Mouse (Mus musculus) cerebral cortex, adult 2 months (tissue): ENCODE measurements around the gene D17H6S53E.

Experiments used
- WGBS: fragments of 180-500 bp; shearing (Covaris S2); methylation state at CpG from one replicate; pipeline ENCODE4 v1.1.7; 2018; 5-methylcytosine and 5-hydroxymethylcytosine counted together

The D17H6S53E gene

DNA sequence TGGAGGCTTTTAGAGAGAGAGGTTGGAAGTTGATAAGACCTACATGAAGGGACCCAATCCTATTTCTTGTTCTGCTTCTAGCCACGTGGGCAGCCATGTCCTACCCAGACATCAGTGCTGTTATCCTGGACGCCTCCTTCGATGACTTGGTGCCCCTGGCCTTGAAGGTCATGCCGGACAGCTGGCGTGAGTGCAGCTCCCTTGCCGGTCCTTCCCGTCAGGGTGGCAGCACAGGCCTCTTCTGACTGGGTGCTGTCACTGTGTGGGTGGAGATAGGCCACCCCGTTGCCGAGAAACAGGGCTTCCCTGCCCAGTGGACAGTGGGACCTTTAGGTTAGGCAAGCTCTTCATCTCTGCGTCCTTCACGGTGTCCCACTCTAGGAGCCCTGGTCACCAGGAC is 25.0 kb upstream of the D17H6S53E start:
- 86% methylated on average over 11 of the region's 11 CpGs for WGBS

DNA sequence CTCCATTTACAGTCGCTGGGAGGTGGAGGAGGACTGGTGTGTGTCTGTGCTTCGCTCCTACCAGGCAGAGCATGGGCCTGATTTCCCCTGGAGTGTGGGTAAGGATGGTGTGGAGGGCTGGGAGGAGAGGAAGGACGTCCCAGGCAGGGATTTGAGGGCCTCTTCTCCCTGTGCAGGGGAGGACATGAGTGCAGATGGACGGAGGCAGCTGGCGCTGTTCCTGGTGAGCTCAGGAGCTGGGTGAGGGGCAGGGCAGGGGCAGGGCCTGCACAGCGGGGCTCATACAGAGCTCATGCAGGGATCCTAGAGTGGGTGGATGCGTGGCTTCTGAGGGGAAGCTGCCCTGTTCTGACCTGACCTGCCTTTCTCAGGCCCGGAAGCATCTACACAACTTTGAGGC is 23.9 kb upstream of the D17H6S53E start:
- WGBS = 63% methylated on average over 8 of the region's 8 CpGs

DNA sequence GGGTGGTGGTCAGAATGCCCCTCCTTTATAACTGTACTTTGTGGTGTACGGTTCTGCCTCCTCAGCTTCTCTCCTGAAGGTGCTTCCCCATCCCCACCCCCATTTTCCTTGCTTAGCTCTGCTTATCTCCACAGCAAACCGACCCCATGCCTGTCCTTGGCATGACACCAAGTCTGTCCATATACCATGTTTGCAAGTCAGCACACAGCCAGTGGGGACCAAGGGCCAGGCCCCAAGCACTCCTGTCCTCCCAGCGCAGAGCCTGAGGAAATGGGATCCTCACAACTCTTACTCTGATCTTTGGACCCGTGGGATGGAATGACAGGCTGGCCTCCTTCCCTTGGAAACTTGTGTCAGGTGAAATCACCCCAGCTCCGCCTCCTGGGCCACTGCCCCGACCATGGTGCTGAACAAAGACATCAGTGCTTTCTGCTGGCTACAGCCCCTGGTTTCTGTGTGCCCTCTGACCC is 22.9 kb upstream of the D17H6S53E start:
- WGBS = 70% methylated on average over 6 of the region's 6 CpGs

DNA sequence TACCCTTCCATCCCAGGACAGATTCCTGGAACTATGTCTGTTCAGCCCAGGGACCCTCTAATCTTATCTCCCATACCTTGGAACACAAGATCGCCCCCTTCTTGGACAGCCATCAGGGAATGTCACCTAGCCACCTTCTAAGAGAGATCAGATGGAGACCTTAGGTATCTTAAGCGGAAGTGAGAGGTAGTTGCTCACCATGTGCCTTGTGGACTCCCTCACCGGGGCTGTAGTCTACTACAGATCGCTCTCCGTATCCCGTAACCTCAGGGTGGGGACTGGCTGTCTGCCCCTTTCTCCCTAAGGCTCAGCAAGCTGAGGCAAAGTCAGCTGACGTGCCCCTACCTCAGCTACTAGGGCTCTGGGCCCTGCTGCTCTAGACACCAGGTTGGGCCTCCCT is 22.1 kb upstream of the D17H6S53E start:
- 96% methylated on average over 7 of the region's 7 CpGs for WGBS

DNA sequence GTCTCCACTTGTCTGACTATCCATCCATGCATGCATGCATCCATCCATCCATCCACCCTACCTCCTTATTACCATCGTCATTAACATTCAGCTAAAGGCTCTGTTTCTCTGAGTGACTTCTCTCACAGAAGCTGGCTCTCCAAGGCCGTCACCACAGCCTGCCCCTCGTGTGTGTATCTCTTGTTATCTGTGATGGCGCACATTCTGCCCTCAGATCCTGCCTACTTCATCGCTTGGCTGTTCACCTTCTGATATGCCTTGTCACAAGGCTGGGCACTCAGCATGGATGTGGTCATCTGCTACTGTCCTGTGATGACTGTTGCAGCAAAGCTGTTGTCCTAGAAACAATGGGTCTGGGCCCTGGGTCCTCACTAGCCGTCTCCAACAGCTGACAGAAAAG is 21.4 kb upstream of the D17H6S53E start:
- 76% methylated on average over 6 of the region's 6 CpGs for WGBS

DNA sequence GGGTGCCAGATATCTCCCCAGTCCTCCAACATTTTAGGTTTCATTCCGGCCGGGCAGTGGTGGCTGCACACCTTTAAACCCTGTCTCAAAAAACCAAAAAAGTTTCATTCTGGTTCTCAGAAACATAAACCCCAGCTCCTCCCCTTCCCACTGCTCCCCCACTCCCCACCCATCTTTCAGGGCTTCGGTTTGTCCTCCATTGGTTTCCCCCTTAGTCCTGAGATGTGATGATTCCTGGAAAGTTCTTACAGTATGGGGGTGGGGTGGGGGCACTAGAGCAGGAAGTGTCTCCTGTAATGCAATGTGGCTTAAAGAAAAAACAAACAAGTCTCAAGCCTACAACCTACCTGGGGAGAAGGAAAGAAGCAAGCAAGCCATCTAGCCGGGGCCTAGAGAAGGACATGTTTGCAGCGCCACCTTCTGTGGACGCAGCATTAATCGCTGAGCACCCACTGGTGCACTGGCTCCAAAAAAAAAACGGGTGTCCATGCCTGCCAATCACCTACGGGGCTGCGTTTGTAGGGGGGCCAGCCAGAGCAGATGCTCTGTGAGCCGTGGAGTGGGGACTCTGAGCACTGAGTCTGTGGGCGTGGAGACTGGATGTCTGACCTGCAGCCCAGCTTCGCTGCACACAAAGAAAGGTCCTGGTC is 20.3 kb upstream of the D17H6S53E start:
- WGBS = 29% methylated on average over 13 of the region's 13 CpGs

DNA sequence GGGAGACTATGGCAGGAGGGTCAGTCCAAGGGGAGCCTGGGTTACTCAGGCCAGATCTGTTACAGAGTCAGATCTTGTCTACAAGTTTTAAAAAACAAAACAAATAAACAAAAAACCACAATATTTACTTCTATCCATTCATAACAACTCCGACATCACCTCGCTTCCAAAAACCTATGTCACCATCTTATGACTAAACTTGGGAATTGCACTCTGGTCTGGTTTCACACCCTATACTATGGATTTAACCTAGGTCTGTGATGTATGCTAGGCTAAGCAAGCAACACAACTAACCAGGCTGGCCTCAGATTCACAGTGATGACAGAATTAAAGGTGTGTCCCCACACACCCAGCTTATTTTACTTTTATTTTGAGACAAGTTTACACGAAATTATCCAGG is 19.7 kb upstream of the D17H6S53E start:
- whole genome bisulfite sequencing = 56% methylated on average over 3 of the region's 3 CpGs

DNA sequence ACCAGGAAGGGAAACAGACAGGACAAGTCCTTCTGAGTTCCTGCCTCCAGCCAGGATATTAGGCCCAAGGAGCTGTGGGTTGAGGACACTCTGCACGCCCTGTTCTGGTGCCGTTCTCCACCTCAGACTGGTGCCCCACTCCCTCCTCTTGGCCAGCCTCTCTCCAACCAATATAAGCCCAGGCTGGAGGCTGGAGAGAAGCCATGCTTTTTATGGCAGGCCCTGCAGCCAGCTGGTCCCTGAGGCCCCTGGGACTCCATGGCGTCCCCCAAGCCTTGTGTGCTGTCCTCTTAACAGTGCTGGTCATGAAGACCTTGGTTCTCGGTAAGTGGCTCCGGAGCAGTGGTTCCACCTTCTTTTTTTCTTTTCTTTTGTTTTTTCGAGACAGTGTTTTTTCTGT is 18.1 kb upstream of the D17H6S53E start, which contains the start of gene Ly6g5c:
Gene Ly6g5c (plus strand): TSS at position 183 of the 400 bp plus-strand sequence.
- WGBS = 76% methylated on average over 6 of the region's 6 CpGs

DNA sequence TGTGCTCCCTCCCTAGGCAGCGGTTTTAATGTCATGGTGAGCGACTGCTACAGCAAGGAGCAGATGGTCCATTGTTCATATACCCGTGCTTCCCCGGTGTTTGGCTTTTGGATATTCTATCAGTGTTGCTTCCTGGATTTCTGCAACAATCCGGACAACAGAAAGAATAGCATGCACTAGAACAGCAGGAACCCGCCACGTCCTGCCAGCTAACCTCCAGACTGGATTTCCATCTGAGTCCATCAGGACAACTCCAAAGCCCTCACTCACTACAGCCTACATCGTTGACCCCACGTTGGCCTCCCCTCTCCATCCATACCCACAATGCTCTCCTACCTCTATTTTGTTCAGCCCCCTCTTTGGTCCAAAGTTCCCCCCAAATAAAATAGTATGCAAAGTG is 14.4 kb upstream of the D17H6S53E start:
- 72% methylated on average over 9 of the region's 9 CpGs for WGBS

DNA sequence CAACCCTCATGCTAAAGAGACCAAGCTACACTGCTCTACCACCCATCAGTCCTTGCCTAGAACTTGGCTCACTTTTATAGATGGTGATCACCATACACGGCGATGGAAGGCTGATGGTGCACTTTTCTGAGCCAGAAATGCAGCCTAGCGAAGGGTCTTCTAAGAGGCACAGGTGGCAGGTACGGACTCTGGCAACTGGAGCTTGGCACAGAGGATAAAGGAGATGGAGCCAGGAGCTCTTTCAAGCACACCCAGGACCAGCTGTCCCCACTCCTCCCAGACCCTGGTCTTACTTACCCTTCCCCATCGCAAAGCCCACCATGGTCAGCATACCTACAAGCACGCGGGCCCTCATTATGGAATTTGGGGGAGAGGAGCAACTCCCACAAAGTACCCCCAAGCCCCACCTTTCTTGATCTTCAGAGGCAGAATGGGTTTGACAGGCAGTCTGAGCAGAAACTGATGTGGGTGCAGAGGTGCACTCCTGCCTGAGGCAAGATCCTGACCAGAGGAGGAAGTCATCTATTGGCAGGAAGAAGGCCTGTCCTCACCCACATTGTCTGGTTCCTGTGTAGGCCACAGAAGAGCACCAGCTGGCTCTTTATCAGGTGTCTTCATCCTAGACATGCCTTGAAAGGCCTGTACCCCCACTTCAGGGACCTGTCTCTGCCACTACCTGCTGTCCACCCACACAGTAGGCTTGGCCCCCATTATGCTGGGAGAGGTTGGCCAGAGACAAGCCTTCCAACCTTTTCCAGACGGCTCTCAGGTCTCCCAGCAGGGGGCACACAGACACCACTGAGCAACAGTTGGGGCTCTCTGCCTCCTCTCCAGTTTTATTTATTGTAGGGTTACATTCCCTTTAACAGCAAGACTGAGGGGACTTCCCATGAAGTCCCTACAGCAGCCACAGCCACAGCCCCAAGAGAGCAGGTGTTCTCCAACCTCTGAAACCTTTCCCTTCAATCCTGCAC is 10.8 kb upstream of the D17H6S53E start, which contains the start of gene Ly6g5b:
Gene Ly6g5b (minus strand): TSS at position 383 of the 974 bp plus-strand sequence.
- WGBS = 78% methylated on average over 8 of the region's 8 CpGs

DNA sequence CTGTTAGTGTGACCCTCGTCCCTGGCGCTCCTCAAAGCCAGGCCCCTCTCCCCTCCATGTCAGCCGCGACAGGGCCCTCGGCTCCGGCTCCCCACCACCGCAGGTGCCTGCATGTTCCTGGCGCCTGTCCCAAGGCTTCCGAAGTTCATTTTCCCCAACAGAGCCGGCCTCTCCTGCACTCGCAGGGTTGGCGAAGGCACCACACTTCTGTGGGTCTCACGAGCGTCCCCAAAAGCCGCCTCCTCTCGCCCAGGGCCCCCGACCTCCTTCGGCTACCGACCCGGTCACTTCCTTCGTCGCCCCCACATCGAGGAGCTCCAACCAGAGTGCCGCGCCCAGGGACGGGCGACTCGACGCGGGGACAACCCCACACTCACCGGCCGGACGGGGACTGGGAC is 5.4 kb upstream of the D17H6S53E start:
- under 1% methylated on average over 33 of the region's 33 CpGs for WGBS

DNA sequence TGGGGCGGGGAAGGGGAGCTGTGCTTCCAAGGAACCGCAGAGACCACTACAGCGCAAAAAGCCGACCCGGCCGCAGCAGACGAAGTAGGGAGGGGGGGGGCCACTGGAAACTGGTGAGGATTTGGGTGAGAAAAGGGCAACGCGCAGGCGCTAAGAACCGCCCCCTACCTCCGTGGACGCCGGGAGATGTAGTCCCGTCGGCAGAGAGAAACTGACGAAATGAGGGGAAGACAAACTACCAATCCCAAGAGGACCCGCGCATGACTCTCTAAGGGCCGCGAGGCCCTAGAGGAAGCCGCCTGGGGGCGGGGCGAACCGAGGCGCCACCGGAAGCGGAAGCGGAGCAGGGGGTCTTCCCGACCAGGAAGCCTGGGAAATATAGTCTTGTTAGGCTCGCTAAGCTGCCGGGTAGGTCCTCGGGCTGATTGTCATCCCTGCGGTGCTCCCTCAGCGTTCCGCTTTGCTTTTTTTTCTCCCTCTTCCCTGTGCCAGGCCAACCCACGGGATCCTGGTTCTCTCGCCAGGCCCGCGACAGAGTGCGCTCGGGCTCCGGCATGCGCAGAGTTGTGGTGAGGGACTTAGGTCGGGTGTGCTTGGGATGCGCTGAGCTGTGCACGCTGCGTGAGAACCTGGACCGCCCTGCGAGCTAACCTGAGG is 4.9 kb upstream of the D17H6S53E start, which contains the start of gene Gpank1:
Gene Gpank1 (plus strand): TSS at position 313 of the 657 bp plus-strand sequence.
- WGBS = under 1% methylated on average over 50 of the region's 50 CpGs

DNA sequence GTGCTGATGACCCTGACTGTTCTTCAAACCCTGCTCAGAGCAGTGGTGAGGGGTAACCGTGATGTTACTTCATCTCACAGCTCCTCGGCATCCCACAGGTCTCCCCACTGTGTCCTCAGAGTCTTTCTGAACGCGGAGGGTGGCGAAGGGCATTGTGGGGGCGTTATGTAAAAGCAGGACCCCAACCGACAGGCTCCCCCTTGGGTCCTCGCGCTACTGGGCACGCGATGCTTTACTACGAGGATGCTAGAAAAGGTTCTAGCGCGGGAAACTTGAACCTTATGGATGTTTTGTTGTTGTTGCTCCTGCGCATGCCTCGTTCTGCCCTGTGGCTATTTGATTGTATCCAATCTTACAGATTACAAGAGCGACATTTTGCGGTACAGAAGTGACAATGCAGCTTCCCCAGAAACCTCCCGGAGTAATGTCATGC is 4.3 kb upstream of the D17H6S53E start, which contains the start of gene Csnk2b:
Gene Csnk2b (minus strand): TSS at position 183 of the 433 bp plus-strand sequence.
- WGBS = under 1% methylated on average over 19 of the region's 19 CpGs

DNA sequence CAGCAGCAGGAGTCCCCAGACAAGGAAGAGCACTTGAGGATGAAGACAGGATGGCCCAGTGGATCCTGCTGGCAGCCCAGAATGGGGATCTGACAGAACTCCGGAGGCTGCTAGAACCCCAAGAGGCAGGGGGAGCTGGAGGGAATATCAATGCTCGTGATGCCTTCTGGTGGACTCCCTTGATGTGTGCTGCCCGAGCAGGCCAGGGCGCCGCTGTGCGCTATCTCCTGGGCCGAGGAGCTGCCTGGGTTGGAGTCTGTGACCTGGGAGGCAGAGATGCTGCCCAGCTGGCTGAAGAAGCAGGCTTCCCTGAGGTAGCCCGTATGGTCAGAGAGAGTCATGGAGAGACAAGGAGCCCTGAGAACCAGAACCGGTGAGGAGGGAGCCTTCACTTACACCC is 2.9 kb upstream of the D17H6S53E start:
- 89% methylated on average over 9 of the region's 9 CpGs for WGBS

DNA sequence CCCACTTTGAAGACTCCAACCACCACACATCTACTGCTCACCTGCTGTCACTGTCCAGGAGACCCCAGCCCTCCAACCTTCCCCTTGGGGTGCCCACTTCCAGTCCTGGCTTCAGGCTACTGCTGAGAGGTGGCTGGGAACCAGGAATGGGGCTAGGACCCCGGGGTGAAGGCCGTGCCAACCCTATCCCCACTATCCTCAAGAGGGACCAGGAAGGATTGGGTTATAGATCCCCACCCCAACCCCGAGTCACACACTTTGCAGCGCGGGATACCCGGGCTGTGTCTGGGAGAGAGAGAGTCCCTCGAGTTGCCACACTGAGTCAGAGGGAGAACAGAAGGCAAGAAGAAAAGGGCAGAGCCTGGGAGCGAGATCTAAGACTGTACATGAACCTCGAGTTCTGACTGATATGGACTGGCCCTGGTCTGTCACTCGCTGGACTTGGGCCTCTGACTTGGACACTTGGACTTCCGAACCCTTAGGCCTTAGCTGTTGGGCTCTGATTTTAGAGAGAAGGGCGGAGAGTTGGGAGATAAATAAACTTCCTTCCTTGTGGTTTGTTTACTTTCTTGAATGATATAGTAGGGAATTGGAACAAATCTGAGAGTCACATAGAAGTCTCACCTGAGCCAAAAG is 1.8 kb upstream of the D17H6S53E start:
- 91% methylated on average over 12 of the region's 12 CpGs for WGBS

DNA sequence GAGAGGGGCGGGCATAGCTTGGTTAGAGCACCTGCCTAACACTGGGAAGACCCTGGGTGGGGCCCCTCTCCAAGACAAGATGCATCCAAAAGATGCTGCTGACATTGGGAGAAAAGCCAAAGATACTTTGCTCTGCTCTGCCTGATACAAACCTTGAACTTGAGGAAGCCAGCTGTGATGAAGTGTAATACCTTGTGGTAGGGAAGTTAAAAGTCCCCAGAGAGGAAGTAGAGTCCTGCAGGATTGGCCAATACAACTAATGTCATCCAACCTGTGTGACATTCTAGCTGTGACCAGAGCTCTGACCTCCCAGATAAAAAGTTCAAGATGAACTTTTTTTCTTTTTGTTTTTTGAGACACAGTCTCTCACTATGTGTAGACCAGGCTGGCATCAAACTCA is 1.1 kb upstream of the D17H6S53E start:
- WGBS = 94% methylated on average over 1 of the region's 1 CpGs

DNA sequence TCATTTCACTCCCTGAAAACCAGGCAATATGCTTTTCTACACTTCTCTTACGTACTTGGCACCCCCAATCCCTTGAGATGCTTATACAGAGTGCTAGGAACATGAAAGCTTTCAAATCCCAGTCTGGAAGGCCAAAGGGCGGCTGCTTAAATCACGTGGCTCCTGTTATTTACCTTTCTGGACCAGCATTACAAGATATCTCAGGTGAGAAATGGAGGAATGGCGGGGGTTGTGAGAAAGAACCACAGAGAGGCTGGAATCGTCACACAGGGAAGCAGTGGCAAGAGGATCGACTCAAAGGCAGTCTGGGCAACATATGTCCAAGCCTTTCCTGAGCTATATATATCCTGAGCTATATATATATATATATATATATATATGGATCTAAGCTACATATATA is 595 bp upstream of the D17H6S53E start:
- 25% methylated on average over 6 of the region's 6 CpGs for WGBS

DNA sequence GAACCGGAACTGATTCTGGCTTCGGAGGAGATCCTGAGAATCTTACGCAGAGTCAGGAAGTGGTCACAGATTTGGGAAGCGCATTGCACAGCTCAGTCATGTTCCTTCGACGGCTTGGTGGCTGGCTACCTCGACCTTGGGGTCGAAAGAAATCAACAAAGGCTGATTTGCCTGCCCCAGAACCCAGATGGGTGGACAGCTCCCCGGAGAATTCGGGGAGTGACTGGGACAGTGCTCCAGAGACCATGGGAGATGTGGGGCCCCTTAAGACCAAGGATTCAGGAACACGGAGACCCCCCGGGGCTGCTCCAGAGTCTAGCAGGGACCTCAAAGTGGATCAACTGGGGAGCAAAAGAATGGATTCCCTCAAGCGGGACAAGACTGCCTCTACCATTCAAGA is 844 bp downstream of the D17H6S53E start:
- 65% methylated on average over 13 of the region's 13 CpGs for WGBS

DNA sequence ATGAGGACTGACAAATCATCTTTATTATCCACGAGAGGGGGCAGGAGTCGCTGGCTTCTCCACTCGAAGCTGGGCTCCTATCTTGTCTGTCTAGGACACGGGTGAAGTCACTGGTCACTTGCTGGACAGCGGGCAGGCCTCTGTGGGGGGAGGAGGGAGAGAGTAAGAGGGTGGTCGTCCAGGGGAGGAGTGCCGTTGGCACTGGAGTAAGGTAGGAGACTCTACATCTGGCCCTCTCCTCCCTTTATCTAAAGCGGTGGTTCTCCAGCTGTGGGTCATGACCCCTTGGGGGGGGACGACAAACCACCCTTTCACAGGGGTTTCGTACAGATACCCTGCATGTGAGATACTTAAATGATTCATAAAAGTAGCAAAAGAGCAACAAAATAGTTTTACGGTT is 2.8 kb downstream of the D17H6S53E start:
- 79% methylated on average over 11 of the region's 11 CpGs for WGBS

DNA sequence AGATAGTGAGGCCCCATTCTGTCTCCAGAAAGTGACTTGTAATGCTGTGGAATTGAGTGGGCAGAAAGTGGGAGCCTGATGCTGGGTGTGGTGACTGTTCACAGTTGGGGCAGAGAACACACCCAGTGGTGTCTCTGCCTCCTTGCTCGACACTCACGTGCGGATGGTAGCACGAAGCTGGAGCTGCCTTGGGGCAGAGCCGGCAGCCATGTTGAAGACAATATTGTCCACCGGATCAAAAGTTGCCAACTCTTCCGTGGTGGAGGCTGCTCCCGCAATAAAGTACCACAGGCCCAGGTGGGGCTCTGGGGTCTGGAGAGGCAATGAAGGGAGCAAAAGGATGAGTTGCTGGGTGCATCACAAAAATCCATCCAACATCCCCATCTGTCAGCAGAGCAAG is 4.9 kb downstream of the D17H6S53E start:
- 75% methylated on average over 8 of the region's 8 CpGs for WGBS

DNA sequence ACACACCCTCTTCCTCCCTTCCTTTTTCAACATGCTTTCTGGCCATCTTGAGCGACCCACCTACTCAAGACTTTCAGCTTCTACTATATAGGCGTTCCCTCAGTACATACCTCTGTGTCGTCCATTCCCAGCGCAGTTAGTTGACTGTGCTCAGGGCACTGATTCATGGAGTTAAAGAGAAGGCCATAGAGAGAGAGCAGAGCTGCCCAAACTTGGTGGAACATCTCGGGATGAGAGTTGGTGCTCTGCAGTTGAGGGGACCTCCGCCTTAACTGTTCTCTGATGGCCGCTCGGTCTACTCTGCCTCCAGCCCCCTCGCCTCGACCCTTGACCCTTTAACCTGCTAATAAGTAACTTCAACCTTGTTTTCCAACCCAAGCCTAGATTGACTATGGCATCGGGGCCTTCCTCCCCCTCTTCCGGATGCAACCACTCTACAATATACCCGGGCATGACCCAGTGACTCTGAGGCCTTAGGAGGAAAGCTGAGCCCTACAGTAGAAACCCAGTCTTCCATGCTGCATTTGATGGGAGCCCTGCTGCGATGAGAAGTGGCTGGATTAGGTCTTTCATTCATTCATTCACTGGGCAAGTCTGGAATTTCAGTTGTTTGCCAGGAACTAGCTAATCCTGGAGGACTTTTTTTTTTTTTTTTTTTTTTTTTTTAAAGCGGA is 5.5 kb downstream of the D17H6S53E start, which contains the start of gene Apom:
Gene Apom (minus strand): TSS at position 551 of the 674 bp plus-strand sequence.
- WGBS = 79% methylated on average over 15 of the region's 15 CpGs
